Mouse (Mus musculus) naive thymus-derived CD4-positive, alpha-beta T cell, adult 5 months (primary cell): ENCODE results near the gene Rorc. TPM values are rescaled to one million over a fixed set of nuclear protein-coding genes. Genes with fewer than 3 reads are reported as not detected.

Experiments used
- polyA plus RNA-seq: library from polyadenylated mRNA; unstranded; fragments of 100-300 nt; shearing (Covaris generic); gene quantifications from one replicate; pipeline ENCODE4 v1.2.1, GENCODE M21; 2017

Gene Rorc
- 0.35 TPM for polyA plus RNA-seq

DNA sequence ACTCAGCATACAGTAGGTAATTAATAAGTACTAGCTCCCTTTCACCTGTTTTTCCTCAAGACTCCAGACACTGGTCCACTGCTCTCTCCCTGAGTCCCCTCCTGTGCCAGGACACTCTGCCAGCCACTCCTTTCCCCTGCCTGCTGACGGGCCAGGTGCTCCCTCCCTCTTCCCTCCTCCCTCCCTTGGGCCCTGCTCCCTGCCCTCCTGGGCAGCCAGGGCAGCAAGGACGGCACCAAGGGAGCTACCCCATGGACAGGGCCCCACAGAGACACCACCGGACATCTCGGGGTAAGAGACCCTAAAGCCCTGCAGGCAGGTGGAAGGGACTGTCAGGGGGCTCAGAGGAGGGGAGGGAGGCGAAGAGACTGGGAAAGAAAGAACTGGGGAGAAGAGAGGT, at the start of gene Rorc:
TSS of gene Rorc (plus strand) at position 154 of the 400 bp plus-strand sequence.

DNA sequence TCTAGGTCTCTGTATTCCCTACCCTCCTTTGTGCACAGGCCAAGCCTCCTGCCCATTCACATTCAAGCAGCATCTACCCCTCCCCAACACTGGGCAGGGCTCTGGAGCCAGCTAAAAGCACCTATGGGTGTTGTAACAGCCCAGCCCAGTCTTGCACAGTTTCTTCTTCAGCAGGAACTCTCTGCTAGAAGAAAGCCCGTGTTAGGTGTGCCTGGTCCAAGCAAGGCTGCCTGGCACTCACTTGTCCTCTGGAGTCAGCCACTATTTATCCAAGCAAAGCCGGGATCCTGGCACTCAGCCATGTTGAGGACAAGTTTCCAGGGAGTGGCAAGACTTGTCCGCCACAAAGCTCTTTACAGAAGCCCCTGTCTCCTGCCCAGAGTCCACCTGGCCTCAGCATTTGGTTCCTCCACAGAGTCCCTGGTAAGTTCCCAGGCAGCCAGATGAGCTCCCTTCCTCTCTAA, 30.6 kb upstream of the Rorc start, which contains the start of gene Them5:
TSS of gene Them5 (plus strand) at position 141 of the 464 bp plus-strand sequence.

DNA sequence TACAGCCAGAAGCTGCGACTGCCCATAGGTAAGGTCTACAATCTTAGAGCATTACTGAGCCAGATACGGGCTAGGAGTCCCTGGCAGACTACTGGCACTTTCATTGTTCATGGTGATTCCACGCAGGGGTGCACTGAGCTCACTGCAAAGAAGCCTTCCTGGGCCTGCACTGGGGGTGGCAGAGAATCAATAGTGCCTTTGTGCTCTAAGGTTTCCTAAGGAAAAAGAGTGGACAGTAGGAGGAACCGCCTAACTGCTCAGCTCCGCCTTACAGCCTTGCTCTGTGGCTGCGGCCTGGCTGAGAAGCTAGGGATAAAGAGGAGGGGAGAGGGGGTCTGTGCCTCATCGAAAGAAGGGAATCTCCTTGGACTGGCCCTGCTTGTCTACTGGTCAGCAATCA, 10.5 kb upstream of the Rorc start, which contains the start of gene C2cd4d:
TSS of gene C2cd4d (plus strand) at position 301 of the 400 bp plus-strand sequence.

DNA sequence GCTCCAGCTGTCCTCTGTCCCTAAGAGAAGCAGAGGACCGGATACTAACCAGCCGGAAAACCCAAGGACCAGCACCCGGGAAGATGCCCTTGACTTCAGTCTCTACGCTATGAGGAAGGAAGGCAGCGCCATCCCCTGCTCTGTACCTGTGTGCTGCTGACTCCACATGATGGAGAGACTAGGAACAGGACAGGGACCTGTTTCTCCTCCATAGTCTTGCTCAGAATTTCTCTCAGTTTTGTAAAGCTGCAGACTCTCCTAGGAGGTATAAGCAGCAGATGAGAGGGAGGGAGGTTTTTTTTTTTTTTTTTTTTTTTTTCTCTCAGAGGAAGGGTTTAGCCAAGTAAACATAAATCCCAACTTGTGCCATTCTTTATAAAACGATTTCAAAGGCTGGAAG, 25.6 kb downstream of the Rorc start, which contains the start of gene Lingo4:
TSS of gene Lingo4 (plus strand) at position 301 of the 400 bp plus-strand sequence.

GRCm38 (mm10) chr3:94413031-94413679, 40.6 kb downstream of the Rorc start, which contains the start of gene Tdrkh:
Tdrkh (plus strand) TSS chr3:94413273.

GRCm38 (mm10) chr3:94442951-94443596, 70.5 kb downstream of the Rorc start, which contains the start of gene Mrpl9:
Mrpl9 (plus strand) TSS chr3:94443318.

GRCm38 (mm10) chr3:94443597-94443964, 71.0 kb downstream of the Rorc start, which contains the start of gene Oaz3:
Oaz3 (minus strand) TSS chr3:94443915.

Other genes starting within 250 kb of the Rorc start
- not detected for gene Gm10696, start 194.6 kb upstream of the Rorc start, polyA plus RNA-seq
- gene Gm5286, start 176.1 kb upstream of the Rorc start, polyA plus RNA-seq: not detected
- gene Gm4778, start 108.8 kb upstream of the Rorc start, polyA plus RNA-seq: not detected
- gene Them4, start 62.7 kb upstream of the Rorc start, polyA plus RNA-seq: 7.0 TPM
- not detected for gene Them5, start 30.7 kb upstream of the Rorc start, polyA plus RNA-seq
- gene C2cd4d, start 10.4 kb upstream of the Rorc start, polyA plus RNA-seq: not detected
- gene Lingo4, start 25.7 kb downstream of the Rorc start, polyA plus RNA-seq: 0.09 TPM
- 5.1 TPM for gene Tdrkh, start 40.5 kb downstream of the Rorc start, polyA plus RNA-seq
- 113 TPM for gene Mrpl9, start 70.5 kb downstream of the Rorc start, polyA plus RNA-seq
- gene Oaz3, start 71.1 kb downstream of the Rorc start, polyA plus RNA-seq: 2.5 TPM
- gene Celf3, start 105.5 kb downstream of the Rorc start, polyA plus RNA-seq: 0.31 TPM
- gene Riiad1, start 107.5 kb downstream of the Rorc start, polyA plus RNA-seq: not detected
- 21.4 TPM for gene Snx27, start 209.9 kb downstream of the Rorc start, polyA plus RNA-seq